Mouse (Mus musculus): Measurements from ENCODE around the gene Gm47791. TPM values are rescaled to one million over a fixed set of nuclear protein-coding genes. Genes with fewer than 3 reads are reported as not detected.

Gene Gm47791
- total and polyA plus RNA-seq, 2 experiments from 2014 or later, result not detected

GRCm38 (mm10) chr1:82801105-82801783, 30.2 kb upstream of the Gm47791 start:
- no peak overlapping the region for H3K4me3 ChIP-seq (ENCODE audit: low read depth, low read length)
- DNase-seq (ENCODE audit: low spot score), result no peak
- no peaks in the 10 kb centered on the region for H3K36me3 ChIP-seq (replicated peaks; ENCODE audit: control insufficient read depth, insufficient read depth, low read length)
- H3K9me3 ChIP-seq (replicated peaks; ENCODE audit: control insufficient read depth, low read length), result no peaks in the 10 kb centered on the region
- H3K4me1 ChIP-seq (ENCODE audit: control insufficient read depth, insufficient read depth), result 0 out of 2 replicates have a peak, but pooled peaks cover 7% of the 10 kb centered on the region
- no peak for ATAC-seq (ENCODE audit: insufficient read depth, low read depth)
- no peak overlapping the region for H3K4me2 ChIP-seq (ENCODE audit: low read depth, low read length)
- 51% methylated on average over 12 of the region's 12 CpGs for WGBS
- no peak overlapping the region for H3K27ac ChIP-seq (ENCODE audit: low read depth)
- TF ChIP-seq EP300 (IDR thresholded peaks at IDR 0.05; ENCODE audit: low read depth) (no peak), CTCF (IDR thresholded peaks at IDR 0.05; ENCODE audit: low read depth) (no peak)
- no peaks in the 10 kb centered on the region for H3K27me3 ChIP-seq (ENCODE audit: control insufficient read depth, insufficient read depth, low read length)
- H3K9ac ChIP-seq (replicated peaks; ENCODE audit: low read depth, low read length), result no peak overlapping the region

- Histone ChIP-seq H3K27ac (ENCODE audit: low read depth) (no peak overlapping the region), H3K9me3 (replicated peaks; ENCODE audit: control insufficient read depth, low read length) (no peaks in the 10 kb centered on the region), H3K36me3 (replicated peaks; ENCODE audit: control insufficient read depth, insufficient read depth, low read length) (no peaks in the 10 kb centered on the region), H3K9ac (replicated peaks; ENCODE audit: low read depth, low read length) (no peak overlapping the region), H3K4me1 (ENCODE audit: control insufficient read depth, insufficient read depth) (no peaks in the 10 kb centered on the region), H3K4me2 (ENCODE audit: low read depth, low read length) (no peak overlapping the region), H3K4me3 (ENCODE audit: low read depth, low read length) (no peak overlapping the region), H3K27me3 (ENCODE audit: control insufficient read depth, insufficient read depth, low read length) (no peaks in the 10 kb centered on the region)
- no peak for TF ChIP-seq CTCF (IDR thresholded peaks at IDR 0.05; ENCODE audit: low read depth)
- ATAC-seq (ENCODE audit: insufficient read depth, low read depth) (no peak), DNase-seq (ENCODE audit: low spot score) (no peak)
- WGBS, result 87% methylated on average over 4 of the region's 4 CpGs
These were observed 27.9 kb upstream of the Gm47791 start for GRCm38 (mm10) chr1:82798922-82799321.

- H3K27me3 ChIP-seq (ENCODE audit: control insufficient read depth, insufficient read depth, low read length), result no peaks in the 10 kb centered on the region
- no peak overlapping the region for H3K4me2 ChIP-seq (ENCODE audit: low read depth, low read length)
- ATAC-seq (ENCODE audit: insufficient read depth, low read depth) (no peak), DNase-seq (ENCODE audit: low spot score) (no peak)
- no peak overlapping the region for H3K4me3 ChIP-seq (ENCODE audit: low read depth, low read length)
- H3K9ac ChIP-seq (replicated peaks; ENCODE audit: low read depth, low read length), result no peak overlapping the region
- 65% methylated on average over 5 of the region's 5 CpGs for WGBS
- no peak overlapping the region for H3K27ac ChIP-seq (ENCODE audit: low read depth)
- no peaks in the 10 kb centered on the region for H3K9me3 ChIP-seq (replicated peaks; ENCODE audit: control insufficient read depth, low read length)
- no peaks in the 10 kb centered on the region for H3K36me3 ChIP-seq (replicated peaks; ENCODE audit: control insufficient read depth, insufficient read depth, low read length)
- TF ChIP-seq CTCF (IDR thresholded peaks at IDR 0.05; ENCODE audit: low read depth) (no peak), EP300 (IDR thresholded peaks at IDR 0.05; ENCODE audit: low read depth) (no peak)
- H3K4me1 ChIP-seq (ENCODE audit: control insufficient read depth, insufficient read depth), result no peaks in the 10 kb centered on the region
These were observed 27.3 kb upstream of the Gm47791 start for GRCm38 (mm10) chr1:82798304-82798703.

- Histone ChIP-seq H3K9ac (replicated peaks; ENCODE audit: low read depth, low read length) (no peak overlapping the region), H3K27ac (ENCODE audit: low read depth) (no peak overlapping the region), H3K4me1 (ENCODE audit: control insufficient read depth, insufficient read depth) (no peaks in the 10 kb centered on the region), H3K4me2 (ENCODE audit: low read depth, low read length) (no peak overlapping the region), H3K4me3 (ENCODE audit: low read depth, low read length) (no peak overlapping the region), H3K36me3 (replicated peaks; ENCODE audit: control insufficient read depth, insufficient read depth, low read length) (no peaks in the 10 kb centered on the region), H3K9me3 (replicated peaks; ENCODE audit: control insufficient read depth, low read length) (no peaks in the 10 kb centered on the region), H3K27me3 (ENCODE audit: control insufficient read depth, insufficient read depth, low read length) (no peaks in the 10 kb centered on the region)
- DNase-seq (ENCODE audit: low spot score) (no peak), ATAC-seq (ENCODE audit: insufficient read depth, low read depth) (no peak)
- 86% methylated on average over 4 of the region's 4 CpGs for WGBS
- TF ChIP-seq EP300 (IDR thresholded peaks at IDR 0.05; ENCODE audit: low read depth), result no peak
- no peak for TF ChIP-seq CTCF (IDR thresholded peaks at IDR 0.05; ENCODE audit: low read depth)
These were observed 26.0 kb upstream of the Gm47791 start for GRCm38 (mm10) chr1:82797088-82797487.

GRCm38 (mm10) chr1:82795702-82796443, 24.8 kb upstream of the Gm47791 start:
- no peak for TF ChIP-seq CTCF (IDR thresholded peaks at IDR 0.05; ENCODE audit: low read depth)
- no peak for TF ChIP-seq EP300 (IDR thresholded peaks at IDR 0.05; ENCODE audit: low read depth)
- DNase-seq (ENCODE audit: low spot score), result no peak
- ATAC-seq (ENCODE audit: insufficient read depth, low read depth), result peak; percentile 51; the same call in 1 of the 2 replicates
- H3K4me1 ChIP-seq (ENCODE audit: control insufficient read depth, insufficient read depth), result no peaks in the 10 kb centered on the region
- 43% methylated on average over 18 of the region's 18 CpGs for WGBS
- no peaks in the 10 kb centered on the region for H3K9me3 ChIP-seq (replicated peaks; ENCODE audit: control insufficient read depth, low read length)
- no peak overlapping the region for H3K4me3 ChIP-seq (ENCODE audit: low read depth, low read length)
- H3K36me3 ChIP-seq (replicated peaks; ENCODE audit: control insufficient read depth, insufficient read depth, low read length), result no peaks in the 10 kb centered on the region
- no peaks in the 10 kb centered on the region for H3K27me3 ChIP-seq (ENCODE audit: control insufficient read depth, insufficient read depth, low read length)
- no peak overlapping the region for H3K9ac ChIP-seq (replicated peaks; ENCODE audit: low read depth, low read length)
- no peak overlapping the region for H3K27ac ChIP-seq (ENCODE audit: low read depth)
- no peak overlapping the region; the same call in 1 of the 2 replicates for H3K4me2 ChIP-seq (ENCODE audit: low read depth, low read length)
